Mouse (Mus musculus): ENCODE results near the gene Umps. TPM values are rescaled to one million over a fixed set of nuclear protein-coding genes. Genes with fewer than 3 reads are reported as not detected.

The Umps gene
- total and polyA plus RNA-seq, 3 experiments = 115 to 173 (median 161) TPM

GRCm38 (mm10) chr16:33985372-33985771 is 18.5 kb upstream of the Umps start:
- dilution Hi-C loops (cut with MboI; ENCODE audit: extremely low pct_ligation_motif_present, extremely low pct_unique_long_range_greater_than_20kb, low sequenced_read_pairs) = no loop called here

GRCm38 (mm10) chr16:33983712-33984111 is 16.9 kb upstream of the Umps start:
- TF ChIP-seq PAX5 (IDR thresholded peaks at IDR 0.05; ENCODE audit: low read length) (0 out of 2 replicates have a peak, but pooled peaks have one; percentile 15), SMC3 (IDR thresholded peaks at IDR 0.05; ENCODE audit: low read depth, low read length) (no peak)
- no peak overlapping the region for H3K9ac ChIP-seq (ENCODE audit: insufficient read depth, low read depth)
- no peaks in the 10 kb centered on the region for H3K36me3 ChIP-seq (replicated peaks in 1 of 2; ENCODE audit: control insufficient read depth in 1 of 2, insufficient read depth in 1 of 2, low read length in 1 of 2)
- no peak overlapping the region for H3K27ac ChIP-seq (ENCODE audit: insufficient read depth, low read depth)
- dilution Hi-C loops (cut with MboI; ENCODE audit: extremely low pct_ligation_motif_present, extremely low pct_unique_long_range_greater_than_20kb, low sequenced_read_pairs) = no loop called here
- peaks cover 11 to 18% of the 10 kb centered on the region in 2 experiments; a peak in 3 of 4 replicates for H3K4me1 ChIP-seq (ENCODE audit: control insufficient read depth in 1 of 2, insufficient read depth in 2 of 2)
- H3K9me3 ChIP-seq (replicated peaks; ENCODE audit: low read length) = no peaks in the 10 kb centered on the region
- H3K27me3 ChIP-seq (replicated peaks) = peaks cover under 1% of the 10 kb centered on the region
- no peak for DNase-seq (ENCODE audit: extremely low read depth)
- no peaks in the 10 kb centered on the region for H3K79me2 ChIP-seq (replicated peaks; ENCODE audit: control insufficient read depth, extremely low read depth, insufficient read depth, poor library complexity, severe bottlenecking)
- in situ Hi-C loops (cut with MboI; ENCODE audit: low pct_ligation_motif_present, low pct_unique_long_range_greater_than_20kb, low sequenced_read_pairs) = no loop called here
- no peak overlapping the region for H3K4me2 ChIP-seq (ENCODE audit: insufficient read depth, low read depth, poor library complexity, severe bottlenecking)
- no peak overlapping the region for H3K4me3 ChIP-seq (replicated peaks in 1 of 3; ENCODE audit: low read depth in 2 of 3, low read length in 2 of 3, poor library complexity in 1 of 3)

More at GRCm38 (mm10) chr16:33985372-33985771, 18.5 kb upstream of the Umps start:
- H3K4me2 ChIP-seq (ENCODE audit: insufficient read depth, low read depth, poor library complexity, severe bottlenecking) = peak overlapping the region; percentile 39; the same call in 1 of the 2 replicates
- no peak overlapping the region for H3K4me3 ChIP-seq (replicated peaks in 1 of 3; ENCODE audit: low read depth in 2 of 3, low read length in 2 of 3, poor library complexity in 1 of 3)
- no peak overlapping the region for H3K9ac ChIP-seq (ENCODE audit: insufficient read depth, low read depth)
- H3K4me1 ChIP-seq (ENCODE audit: control insufficient read depth in 1 of 2, insufficient read depth in 2 of 2) = peaks cover 14 to 30% of the 10 kb centered on the region in 2 experiments; a peak in 3 of 4 replicates
- H3K9me3 ChIP-seq (replicated peaks; ENCODE audit: low read length) = no peaks in the 10 kb centered on the region
- H3K27ac ChIP-seq (ENCODE audit: insufficient read depth, low read depth) = no peak overlapping the region
- H3K79me2 ChIP-seq (replicated peaks; ENCODE audit: control insufficient read depth, extremely low read depth, insufficient read depth, poor library complexity, severe bottlenecking) = no peaks in the 10 kb centered on the region
- H3K27me3 ChIP-seq (replicated peaks) = peaks cover 4% of the 10 kb centered on the region
- H3K36me3 ChIP-seq (replicated peaks in 1 of 2; ENCODE audit: control insufficient read depth in 1 of 2, insufficient read depth in 1 of 2, low read length in 1 of 2) = no peaks in the 10 kb centered on the region
- TF ChIP-seq EP300 (IDR thresholded peaks at IDR 0.05; ENCODE audit: low read length) (0 out of 2 replicates have a peak, but pooled peaks have one; percentile 12), NRF1 (IDR thresholded peaks at IDR 0.05; ENCODE audit: low read depth, low read length) (no peak)
- DNase-seq (ENCODE audit: extremely low read depth) = no peak
- in situ Hi-C loops (cut with MboI; ENCODE audit: low pct_ligation_motif_present, low pct_unique_long_range_greater_than_20kb, low sequenced_read_pairs) = loop anchor here (5.0 kb wide), 1 partner anchor 132 kb away; no protein-coding TSS in a partner anchor

GRCm38 (mm10) chr16:33979855-33980254 is 13.0 kb upstream of the Umps start:
- no peaks in the 10 kb centered on the region for H3K27me3 ChIP-seq (replicated peaks)
- H3K79me2 ChIP-seq (replicated peaks; ENCODE audit: control insufficient read depth, extremely low read depth, insufficient read depth, poor library complexity, severe bottlenecking) = no peaks in the 10 kb centered on the region
- H3K4me1 ChIP-seq (ENCODE audit: control insufficient read depth in 1 of 2, insufficient read depth in 2 of 2) = peaks cover 0 to 4% of the 10 kb centered on the region in 2 experiments; a peak in 1 of 4 replicates
- H3K36me3 ChIP-seq (replicated peaks in 1 of 2; ENCODE audit: control insufficient read depth in 1 of 2, insufficient read depth in 1 of 2, low read length in 1 of 2) = no peaks in the 10 kb centered on the region
- dilution Hi-C loops (cut with MboI; ENCODE audit: extremely low pct_ligation_motif_present, extremely low pct_unique_long_range_greater_than_20kb, low sequenced_read_pairs) = no loop called here
- H3K4me2 ChIP-seq (ENCODE audit: insufficient read depth, low read depth, poor library complexity, severe bottlenecking) = no peak overlapping the region
- no peak overlapping the region for H3K9ac ChIP-seq (ENCODE audit: insufficient read depth, low read depth)
- H3K27ac ChIP-seq (ENCODE audit: insufficient read depth, low read depth) = no peak overlapping the region
- no peak for TF ChIP-seq ZKSCAN1 (IDR thresholded peaks at IDR 0.05; ENCODE audit: borderline replicate concordance, low read depth, low read length)
- TF ChIP-seq EP300 (IDR thresholded peaks at IDR 0.05; ENCODE audit: low read length) = no peak
- TF ChIP-seq KAT2A (IDR thresholded peaks at IDR 0.05; ENCODE audit: insufficient replicate concordance, low read length) = no peak
- TF ChIP-seq JUND (conservative IDR thresholded peaks at IDR 0.05; ENCODE audit: low read depth, low read length) = no peak
- TF ChIP-seq IRF4 (IDR thresholded peaks at IDR 0.05; ENCODE audit: low read depth, low read length) = no peak
- no peak for TF ChIP-seq SIN3A (IDR thresholded peaks at IDR 0.05; ENCODE audit: low read length)
- no peak for TF ChIP-seq ZC3H11A (IDR thresholded peaks at IDR 0.05; ENCODE audit: low read depth, low read length)
- no peak for TF ChIP-seq TCF12 (IDR thresholded peaks at IDR 0.05; ENCODE audit: low read depth, low read length)
- no peak for TF ChIP-seq MXI1 (IDR thresholded peaks at IDR 0.05; ENCODE audit: low read depth, low read length)
- no peak for TF ChIP-seq USF2 (conservative IDR thresholded peaks at IDR 0.05; ENCODE audit: low read depth, low read length)
- TF ChIP-seq MAFK (IDR thresholded peaks at IDR 0.05; ENCODE audit: insufficient replicate concordance, low read length) = no peak
- TF ChIP-seq MAZ (IDR thresholded peaks at IDR 0.05; ENCODE audit: low read depth, low read length) = no peak
- TF ChIP-seq BHLHE40 (IDR thresholded peaks at IDR 0.05; ENCODE audit: low read depth, low read length) = no peak
- no peak for TF ChIP-seq MEF2A (IDR thresholded peaks at IDR 0.05; ENCODE audit: borderline replicate concordance, low read depth, low read length)
- no peak for TF ChIP-seq UBTF (IDR thresholded peaks at IDR 0.05; ENCODE audit: low read depth, low read length)
- TF ChIP-seq ELF1 (IDR thresholded peaks at IDR 0.05; ENCODE audit: low read depth, low read length) = no peak
- H3K4me3 ChIP-seq (replicated peaks in 1 of 3; ENCODE audit: low read depth in 2 of 3, low read length in 2 of 3, poor library complexity in 1 of 3) = no peak overlapping the region
- in situ Hi-C loops (cut with MboI; ENCODE audit: low pct_ligation_motif_present, low pct_unique_long_range_greater_than_20kb, low sequenced_read_pairs) = no loop called here
- no peak for DNase-seq (ENCODE audit: extremely low read depth)
- peaks cover 8% of the 10 kb centered on the region for H3K9me3 ChIP-seq (replicated peaks; ENCODE audit: low read length)
